Mouse (Mus musculus) left cerebral cortex, postnatal 25 days (tissue): ENCODE results near the gene Oser1. TPM values are rescaled to one million over a fixed set of nuclear protein-coding genes. Genes with fewer than 3 reads are reported as not detected.
"Not testable (repeated sequence)": the region's sequence is repeated elsewhere in the genome, so short reads cannot be mapped to it uniquely, and the experiment has no call there.

Source experiments
- DNase-seq, 2 experiments: peaks; one replicate each; pipeline ENCODE4 v3.0.0; 2022; ENCODE audit warnings: low spot score in 2 of 2, mixed read lengths in 1 of 2
- intact Hi-C: fragments of 180-260 bp; cut with DNase I; formaldehyde crosslinking; loops from one replicate; pipeline ENCODE4 v1.15.1; 2025
- total RNA-seq, 2 experiments: library from RNA; stranded (reverse); gene quantifications; 2 replicates each; pipeline ENCODE4 v1.2.3; 2021

Gene Oser1
- total RNA-seq, 2 experiments from 2014 or later = 22.9 to 24.6 TPM

DNA sequence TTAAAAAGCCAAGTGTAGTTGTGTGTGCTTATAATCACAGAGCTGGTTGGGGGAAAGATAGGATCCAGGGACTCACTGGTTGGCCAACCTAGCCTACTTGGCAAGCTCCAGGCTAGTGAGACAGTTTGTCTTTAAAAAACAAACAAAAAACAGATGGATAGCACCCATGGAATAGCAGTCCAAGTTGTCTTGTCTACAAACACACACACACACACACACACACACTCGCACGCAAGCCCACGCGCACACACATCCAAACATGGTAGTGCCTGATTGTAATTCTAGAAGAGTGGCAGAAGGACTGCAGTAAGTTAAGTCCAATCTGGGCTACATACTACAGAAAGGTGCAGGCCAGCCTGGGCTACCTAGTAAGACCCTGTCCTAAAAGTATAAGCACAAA lies 12.1 kb downstream of the Oser1 start:
- DNase-seq = no peak
- intact Hi-C loops = no loop called here

DNA sequence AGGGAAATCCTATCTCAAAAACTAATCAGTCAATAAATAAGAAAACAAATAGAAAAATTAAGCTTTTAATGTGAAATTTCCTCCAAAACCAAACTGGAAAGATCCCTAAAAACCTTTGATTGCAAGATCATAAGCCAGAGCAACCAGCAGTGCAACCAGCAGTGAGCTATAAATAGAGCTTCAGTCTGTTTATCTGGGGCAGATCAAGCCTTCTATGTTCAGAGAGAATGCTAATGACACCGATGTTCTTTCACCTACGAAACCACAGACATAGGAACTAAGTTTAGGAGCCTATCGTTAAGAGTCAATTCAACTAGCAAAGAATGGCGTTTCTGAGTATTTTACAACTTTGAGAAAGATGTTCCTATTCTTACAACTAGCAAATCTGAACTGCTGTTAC lies 12.7 kb downstream of the Oser1 start:
- intact Hi-C loops = no loop called here
- DNase-seq = no peak

- intact Hi-C loops, DNase-seq: not testable (repeated sequence)
These were observed 13.2 kb downstream of the Oser1 start for GRCm38 (mm10) chr2:163411344-163411743.

DNA sequence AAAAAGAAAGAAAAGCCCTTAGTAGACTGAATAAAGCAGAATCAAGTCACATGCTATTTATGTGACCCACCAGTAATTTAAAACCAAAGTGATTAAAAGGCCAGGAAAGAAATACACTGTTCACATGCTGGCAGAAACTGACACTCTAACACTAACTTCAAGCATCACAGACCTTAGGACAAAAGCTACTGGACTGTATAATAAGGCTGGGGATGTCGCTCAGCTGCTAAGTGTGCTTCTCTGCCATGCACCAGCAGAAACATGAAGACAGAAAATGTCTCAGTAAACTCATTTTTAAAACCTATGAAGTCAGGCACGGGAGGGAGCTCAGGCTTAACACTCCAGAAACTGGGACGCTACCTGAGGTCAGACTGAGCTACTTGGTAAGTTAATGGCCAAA lies 14.3 kb downstream of the Oser1 start:
- DNase-seq = no peak
- intact Hi-C loops = no loop called here

DNA sequence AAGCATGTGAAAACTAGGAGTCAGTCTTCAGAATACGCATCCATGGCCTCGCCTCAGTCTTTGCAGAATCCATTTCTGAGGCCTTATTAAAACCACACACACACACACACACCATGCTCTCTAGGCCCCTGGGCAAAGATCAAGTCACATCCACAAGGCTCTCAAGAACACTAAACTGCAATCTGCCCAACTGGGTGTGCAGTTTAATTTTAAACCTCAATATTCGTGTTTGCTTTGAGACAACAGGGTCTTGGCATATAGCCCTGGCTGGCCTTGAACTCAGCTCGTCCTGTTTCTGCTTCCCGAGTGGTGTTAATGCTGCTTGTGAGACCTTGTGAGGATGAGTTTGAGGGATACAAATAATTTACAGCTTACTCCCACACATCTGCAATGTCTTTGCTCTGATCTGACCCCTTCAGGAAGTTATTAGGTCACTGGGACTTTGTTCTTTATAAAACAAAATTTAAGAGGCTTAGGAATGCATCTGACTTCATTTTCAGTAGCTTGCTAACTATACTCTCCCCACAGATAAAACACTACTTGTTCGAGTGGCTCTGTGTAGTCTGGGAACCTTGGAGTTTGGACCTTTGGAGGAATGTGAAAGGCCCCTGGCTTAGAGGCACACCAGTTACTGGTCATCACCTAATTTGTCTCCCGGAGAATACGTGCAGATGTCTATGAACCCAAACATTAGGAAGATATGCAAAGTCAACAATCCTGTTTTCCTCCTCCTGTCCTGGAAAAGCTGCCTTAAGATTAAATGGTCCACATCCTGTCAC lies 20.3 kb downstream of the Oser1 start:
- DNase-seq = no peak
- intact Hi-C loops = loop anchor here (5.0 kb wide), 3 partner anchors 302 to 482 kb away; no protein-coding TSS in a partner anchor

GRCm38 (mm10) chr2:163401221-163401620 lies 23.3 kb downstream of the Oser1 start:
- intact Hi-C loops = loop anchor here (1.0 to 5.0 kb wide), 4 partner anchors 61 to 479 kb away; no protein-coding TSS in a partner anchor
- DNase-seq = peak; percentile 86 to 89

DNA sequence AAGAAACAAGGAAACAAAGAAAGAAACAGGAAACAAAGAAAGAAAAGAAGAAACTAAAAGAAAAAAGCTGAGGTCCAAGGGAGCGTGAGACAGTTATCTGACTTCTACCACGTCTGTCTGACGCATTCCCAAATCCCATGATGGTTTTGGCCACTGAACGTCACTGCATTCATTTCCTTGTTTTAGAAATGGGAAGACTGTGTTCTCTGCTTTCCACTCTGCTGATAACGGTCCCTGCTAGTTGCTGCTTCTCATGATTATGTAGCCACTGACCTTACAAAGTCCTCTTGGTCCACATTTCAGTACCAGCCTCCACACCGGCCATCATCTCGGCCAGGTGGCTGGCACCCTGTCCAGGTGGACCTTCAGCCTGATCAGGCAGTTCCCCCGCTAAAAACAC lies 25.3 kb downstream of the Oser1 start:
- no peak for DNase-seq
- intact Hi-C loops = no loop called here

DNA sequence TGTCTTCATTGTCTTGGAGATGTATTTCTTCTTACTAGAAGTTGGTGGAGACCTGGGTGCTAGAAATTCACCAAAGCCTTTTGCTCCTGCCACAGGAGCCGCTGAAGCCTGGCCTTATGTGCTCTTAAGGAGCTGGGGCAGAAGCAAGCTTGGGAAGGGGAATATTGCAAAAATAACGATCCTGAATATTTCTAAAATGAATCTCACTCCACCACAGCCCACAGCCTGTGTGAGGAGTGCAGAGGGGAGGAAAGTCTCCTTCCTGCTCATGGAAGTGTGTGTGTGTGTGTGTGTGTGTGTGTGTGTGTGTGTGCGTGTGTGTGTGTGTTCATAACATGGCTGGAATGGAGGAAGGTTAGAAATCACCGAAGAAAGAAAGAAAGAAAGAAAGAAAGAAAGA lies 25.7 kb downstream of the Oser1 start:
- intact Hi-C loops = no loop called here
- no peak for DNase-seq

DNA sequence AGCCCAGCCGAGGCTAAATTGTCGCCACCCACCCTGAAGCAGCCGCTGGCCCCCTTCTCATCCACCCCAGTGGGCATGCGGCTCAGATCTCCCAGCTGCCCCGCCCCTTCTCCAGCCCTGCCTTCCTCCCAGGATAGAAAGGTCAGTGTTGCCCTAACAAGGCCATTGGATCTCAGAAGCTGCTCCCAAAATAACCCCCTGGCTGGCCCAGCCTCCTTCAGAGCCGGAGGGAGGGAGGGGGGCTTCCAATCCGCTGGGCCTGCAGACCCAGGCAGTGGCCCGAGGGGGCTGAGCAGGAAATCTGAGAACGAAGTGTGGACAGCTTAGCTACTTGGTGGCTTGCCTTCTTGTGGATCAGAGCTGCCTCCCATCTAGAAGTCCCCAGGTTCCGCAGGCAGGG lies 26.6 kb downstream of the Oser1 start, which contains the start of gene Jph2:
Gene Jph2, minus strand, starts transcription at position 89 of the 400 bp plus-strand sequence.
- intact Hi-C loops = no loop called here
- no peak for DNase-seq

GRCm38 (mm10) chr2:163397071-163397470 lies 27.4 kb downstream of the Oser1 start:
- intact Hi-C loops = no loop called here
- DNase-seq = no peak

DNA sequence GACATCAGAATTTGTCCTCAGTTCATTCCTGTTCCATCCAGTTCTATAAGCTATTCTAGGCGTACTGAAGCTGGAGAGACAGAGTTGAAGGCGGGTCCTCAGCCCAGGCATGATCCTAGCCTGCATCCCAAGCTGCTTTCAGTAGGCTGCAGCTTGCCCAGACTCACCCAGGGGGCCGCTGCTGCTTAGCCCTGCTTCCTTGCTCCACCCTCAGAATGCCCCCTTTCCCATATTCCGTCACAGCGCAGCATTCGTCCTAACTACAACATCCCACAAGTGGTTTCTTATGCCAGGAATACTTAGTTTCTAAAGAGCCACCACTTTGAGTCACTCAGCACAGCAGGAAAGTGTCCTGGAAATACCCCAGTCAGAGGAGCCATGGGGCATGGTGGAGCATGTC lies 29.5 kb downstream of the Oser1 start:
- intact Hi-C loops = no loop called here
- DNase-seq = no peak

GRCm38 (mm10) chr2:163393976-163394375 lies 30.5 kb downstream of the Oser1 start:
- DNase-seq = no peak

DNA sequence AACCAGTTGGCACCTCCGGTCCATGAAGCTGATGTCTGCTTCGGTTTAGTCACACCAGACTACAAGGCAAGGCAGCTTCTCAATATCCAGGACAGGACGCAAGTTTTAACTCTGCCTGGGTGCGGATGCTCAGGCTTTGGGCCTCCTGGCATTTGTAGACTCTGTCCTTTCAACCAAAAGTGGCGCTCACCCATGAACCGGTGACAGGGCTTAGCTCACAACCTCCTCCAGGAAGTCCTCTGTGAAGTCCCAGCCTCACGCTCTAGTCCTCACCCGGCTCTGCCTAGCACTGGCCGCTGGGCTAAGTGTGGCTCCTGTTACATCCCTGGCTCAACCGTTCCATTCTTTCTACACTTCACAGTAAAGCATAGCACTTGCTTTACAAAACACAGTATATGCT lies 31.3 kb downstream of the Oser1 start:
- intact Hi-C loops = no loop called here
- DNase-seq = no peak

More at GRCm38 (mm10) chr2:163393976-163394375, 30.5 kb downstream of the Oser1 start:
- intact Hi-C loops = no loop called here

GRCm38 (mm10) chr2:163392436-163392835 lies 32.1 kb downstream of the Oser1 start:
- no peak for DNase-seq
- intact Hi-C loops = no loop called here

- no peak for DNase-seq
- intact Hi-C loops = no loop called here
These were observed 37.9 kb downstream of the Oser1 start for GRCm38 (mm10) chr2:163386423-163387190.

DNA sequence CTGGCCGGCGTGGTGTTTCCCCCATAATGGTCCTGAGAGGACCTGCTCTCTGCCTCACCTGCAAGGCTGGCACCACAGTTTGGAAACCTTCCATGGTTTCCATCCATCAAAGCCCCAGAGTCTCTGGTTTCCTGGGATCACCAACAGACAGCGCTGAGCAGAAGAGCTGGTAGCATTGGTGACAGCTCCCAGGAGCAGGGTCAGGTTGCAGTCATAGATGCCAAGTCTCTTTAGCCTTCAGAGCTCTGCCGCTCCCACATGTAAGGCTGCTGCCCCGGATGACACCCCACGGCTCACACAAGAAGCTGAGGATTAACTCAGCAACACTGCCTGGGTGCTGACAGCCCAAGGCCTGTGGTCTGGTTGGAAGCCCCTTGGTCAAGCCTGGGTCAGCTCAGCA lies 39.4 kb downstream of the Oser1 start:
- no peak for DNase-seq
- intact Hi-C loops = no loop called here

DNA sequence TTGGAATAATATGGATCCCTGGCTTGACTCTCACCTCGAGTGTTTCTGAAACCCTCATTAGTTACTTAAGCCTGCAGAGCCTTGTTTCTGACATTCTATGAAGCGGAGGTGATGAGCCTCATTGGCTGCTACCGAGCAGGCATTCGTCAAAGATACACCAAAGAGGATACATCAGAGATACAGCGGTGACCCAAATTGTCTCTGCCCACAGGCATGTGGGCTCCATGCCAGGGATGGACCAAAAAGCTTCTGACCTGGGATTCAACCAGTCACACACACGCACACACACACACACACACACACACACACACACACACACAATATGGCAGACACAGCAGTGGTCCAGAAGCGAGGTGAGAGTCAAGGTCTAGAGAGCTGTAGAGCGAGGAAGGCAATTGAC lies 43.3 kb downstream of the Oser1 start:
- DNase-seq = no peak
- intact Hi-C loops = no loop called here

- DNase-seq = no peak
- intact Hi-C loops = no loop called here
These were observed 45.1 kb downstream of the Oser1 start for GRCm38 (mm10) chr2:163379366-163379765.

- intact Hi-C loops = no loop called here
- no peak for DNase-seq
These were observed 48.4 kb downstream of the Oser1 start for GRCm38 (mm10) chr2:163376082-163376481.

- DNase-seq = no peak
These were observed 49.0 kb downstream of the Oser1 start for GRCm38 (mm10) chr2:163375468-163375867.

GRCm38 (mm10) chr2:163372627-163373026 lies 51.9 kb downstream of the Oser1 start:
- no peak for DNase-seq
- intact Hi-C loops = no loop called here

More at GRCm38 (mm10) chr2:163375468-163375867, 49.0 kb downstream of the Oser1 start:
- intact Hi-C loops = no loop called here
